Mouse (Mus musculus): ENCODE results near the gene Fastkd5.

DNA sequence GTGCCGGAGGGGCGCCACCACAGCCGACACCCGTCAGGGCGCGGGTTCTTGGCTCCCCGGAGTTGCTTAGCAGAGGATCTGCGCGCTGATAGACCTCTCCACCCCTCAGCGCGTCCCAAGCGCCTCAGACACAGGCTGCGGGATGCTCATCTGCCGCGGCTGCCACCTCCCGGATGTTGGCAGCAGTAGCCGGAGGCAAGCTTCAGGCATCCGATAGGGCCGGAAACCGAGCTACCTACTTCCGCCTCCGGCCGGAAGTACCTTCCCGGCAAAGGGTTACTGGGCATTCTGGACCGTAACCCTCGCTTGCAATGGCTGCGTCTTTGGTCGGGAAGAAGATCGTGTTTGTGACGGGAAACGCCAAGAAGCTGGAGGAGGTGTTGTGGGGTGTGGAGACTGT lies 37.7 kb upstream of the Fastkd5 start, which contains the start of gene Itpa:
- TF ChIP-seq POLR2A (IDR thresholded peaks at IDR 0.05; ENCODE audit: low read depth, low read length) (peak; percentile 41), CTCF (conservative IDR thresholded peaks at IDR 0.05; ENCODE audit: insufficient read depth, insufficient read length, low read depth, low read length) (peak; percentile 45)

Data from kidney, adult 2 months (tissue).